Mouse (Mus musculus): ENCODE results near the gene S100a9. TPM values are rescaled to one million over a fixed set of nuclear protein-coding genes. Genes with fewer than 3 reads are reported as not detected.

S100a9 gene
- 0.73 TPM in 1 of 2 replicates, not detected in the other for polyA plus RNA-seq (2016; fragmentation: Nextera tagmentation; extraction: Ambion mirVana)

- Histone ChIP-seq H3K4me1 (no peaks in the 10 kb centered on the region), H3K27ac (no peak within 1 kb of the TSS), H3K27me3 (ENCODE audit: low read depth, poor library complexity, severe bottlenecking) (no peaks in the 10 kb centered on the region), H3K4me3 (no peak within 1 kb of the TSS), H3K9me3 (replicated peaks) (no peaks in the 10 kb centered on the region), H3K36me3 (no peaks in the 10 kb centered on the region)
- 68% methylated on average over 3 of the region's 3 CpGs for WGBS
- DNase-seq (ENCODE audit: low spot score) = no peak
These were observed at the start of gene S100a9 for GRCm38 (mm10) chr3:90695613-90696012. TSS of gene S100a9 (minus strand) at chr3:90695721.

- H3K9me3 ChIP-seq (replicated peaks) = no peaks in the 10 kb centered on the region
- no peaks in the 10 kb centered on the region for H3K36me3 ChIP-seq
- H3K4me1 ChIP-seq = no peaks in the 10 kb centered on the region
- no peak within 1 kb of the TSS for H3K27ac ChIP-seq
- 92% methylated on average over 3 of the region's 3 CpGs for WGBS
- no peaks in the 10 kb centered on the region for H3K27me3 ChIP-seq (ENCODE audit: low read depth, poor library complexity, severe bottlenecking)
- no peak within 1 kb of the TSS for H3K4me3 ChIP-seq
- DNase-seq (ENCODE audit: low spot score) = no peak
These were observed 31.1 kb upstream of the S100a9 start, which contains the start of gene Pglyrp4 for GRCm38 (mm10) chr3:90726606-90727005. TSS of gene Pglyrp4 (plus strand) at chr3:90726906.

GRCm38 (mm10) chr3:90709591-90710460, 14.3 kb upstream of the S100a9 start:
- Histone ChIP-seq H3K27me3 (ENCODE audit: low read depth, poor library complexity, severe bottlenecking) (no peaks in the 10 kb centered on the region), H3K4me1 (no peaks in the 10 kb centered on the region), H3K27ac (no peak overlapping the region), H3K9me3 (replicated peaks) (no peaks in the 10 kb centered on the region), H3K36me3 (no peaks in the 10 kb centered on the region), H3K4me3 (no peak overlapping the region)
- peak; percentile 89 for DNase-seq (ENCODE audit: low spot score)
- 46% methylated on average over 12 of the region's 12 CpGs for WGBS

GRCm38 (mm10) chr3:90708523-90709202, 13.1 kb upstream of the S100a9 start:
- no peak overlapping the region for H3K4me3 ChIP-seq
- H3K9me3 ChIP-seq (replicated peaks) = no peaks in the 10 kb centered on the region
- no peak overlapping the region for H3K27ac ChIP-seq
- H3K27me3 ChIP-seq (ENCODE audit: low read depth, poor library complexity, severe bottlenecking) = no peaks in the 10 kb centered on the region
- no peak for DNase-seq (ENCODE audit: low spot score)
- WGBS = 23% methylated on average over 4 of the region's 4 CpGs
- no peaks in the 10 kb centered on the region for H3K4me1 ChIP-seq
- no peaks in the 10 kb centered on the region for H3K36me3 ChIP-seq

- H3K27ac ChIP-seq = no peak overlapping the region
- H3K4me1 ChIP-seq = no peaks in the 10 kb centered on the region
- no peaks in the 10 kb centered on the region for H3K27me3 ChIP-seq (ENCODE audit: low read depth, poor library complexity, severe bottlenecking)
- WGBS = 88% methylated on average over 2 of the region's 2 CpGs
- H3K36me3 ChIP-seq = no peaks in the 10 kb centered on the region
- no peak for DNase-seq (ENCODE audit: low spot score)
- H3K4me3 ChIP-seq = no peak overlapping the region
- H3K9me3 ChIP-seq (replicated peaks) = no peaks in the 10 kb centered on the region
These were observed 6.7 kb upstream of the S100a9 start for GRCm38 (mm10) chr3:90702244-90702643.

- H3K36me3 ChIP-seq = no peaks in the 10 kb centered on the region
- H3K4me1 ChIP-seq = no peaks in the 10 kb centered on the region
- 89% methylated on average over 2 of the region's 2 CpGs for WGBS
- H3K27me3 ChIP-seq (ENCODE audit: low read depth, poor library complexity, severe bottlenecking) = no peaks in the 10 kb centered on the region
- H3K4me3 ChIP-seq = no peak overlapping the region
- no peak for DNase-seq (ENCODE audit: low spot score)
- no peaks in the 10 kb centered on the region for H3K9me3 ChIP-seq (replicated peaks)
- no peak overlapping the region for H3K27ac ChIP-seq
These were observed 2.0 kb downstream of the S100a9 start for GRCm38 (mm10) chr3:90693496-90693895.

- Histone ChIP-seq H3K9me3 (replicated peaks) (no peaks in the 10 kb centered on the region), H3K4me1 (no peaks in the 10 kb centered on the region), H3K4me3 (no peak overlapping the region), H3K27ac (no peak overlapping the region), H3K27me3 (ENCODE audit: low read depth, poor library complexity, severe bottlenecking) (no peaks in the 10 kb centered on the region), H3K36me3 (no peaks in the 10 kb centered on the region)
- WGBS = 88% methylated on average over 2 of the region's 2 CpGs
- no peak for DNase-seq (ENCODE audit: low spot score)
These were observed 8.7 kb downstream of the S100a9 start for GRCm38 (mm10) chr3:90686835-90687234.

- no peaks in the 10 kb centered on the region for H3K27me3 ChIP-seq (ENCODE audit: low read depth, poor library complexity, severe bottlenecking)
- H3K36me3 ChIP-seq = no peaks in the 10 kb centered on the region
- no peaks in the 10 kb centered on the region for H3K4me1 ChIP-seq
- DNase-seq (ENCODE audit: low spot score) = no peak
- no peak overlapping the region for H3K4me3 ChIP-seq
- no peaks in the 10 kb centered on the region for H3K9me3 ChIP-seq (replicated peaks)
- H3K27ac ChIP-seq = no peak overlapping the region
- 92% methylated on average over 3 of the region's 3 CpGs for WGBS
These were observed 11.6 kb downstream of the S100a9 start for GRCm38 (mm10) chr3:90683929-90684328.

- Histone ChIP-seq H3K9me3 (replicated peaks) (no peaks in the 10 kb centered on the region), H3K27me3 (ENCODE audit: low read depth, poor library complexity, severe bottlenecking) (no peaks in the 10 kb centered on the region), H3K4me1 (no peaks in the 10 kb centered on the region), H3K27ac (no peak overlapping the region), H3K36me3 (no peaks in the 10 kb centered on the region), H3K4me3 (no peak overlapping the region)
- WGBS = 82% methylated on average over 3 of the region's 3 CpGs
- DNase-seq (ENCODE audit: low spot score) = no peak
These were observed 16.9 kb downstream of the S100a9 start for GRCm38 (mm10) chr3:90678656-90679055.

GRCm38 (mm10) chr3:90668846-90669245, 26.7 kb downstream of the S100a9 start, which contains the start of gene S100a8:
TSS of gene S100a8 (plus strand) at chr3:90668978.
- H3K36me3 ChIP-seq = no peaks in the 10 kb centered on the region
- 77% methylated on average over 8 of the region's 8 CpGs for WGBS
- no peak within 1 kb of the TSS for H3K27ac ChIP-seq
- H3K9me3 ChIP-seq (replicated peaks) = no peaks in the 10 kb centered on the region
- no peaks in the 10 kb centered on the region for H3K27me3 ChIP-seq (ENCODE audit: low read depth, poor library complexity, severe bottlenecking)
- DNase-seq (ENCODE audit: low spot score) = no peak
- no peak within 1 kb of the TSS for H3K4me3 ChIP-seq
- H3K4me1 ChIP-seq = no peaks in the 10 kb centered on the region

GRCm38 (mm10) chr3:90664219-90664618, 31.3 kb downstream of the S100a9 start:
- WGBS = 79% methylated on average over 2 of the region's 2 CpGs
- DNase-seq (ENCODE audit: low spot score) = no peak
- H3K27ac ChIP-seq = no peak overlapping the region
- no peaks in the 10 kb centered on the region for H3K9me3 ChIP-seq (replicated peaks)
- no peaks in the 10 kb centered on the region for H3K36me3 ChIP-seq
- no peaks in the 10 kb centered on the region for H3K4me1 ChIP-seq
- H3K4me3 ChIP-seq = no peak overlapping the region
- no peaks in the 10 kb centered on the region for H3K27me3 ChIP-seq (ENCODE audit: low read depth, poor library complexity, severe bottlenecking)

- DNase-seq (ENCODE audit: low spot score) = no peak
- Histone ChIP-seq H3K27ac (no peak overlapping the region), H3K4me3 (no peak overlapping the region), H3K27me3 (ENCODE audit: low read depth, poor library complexity, severe bottlenecking) (no peaks in the 10 kb centered on the region), H3K9me3 (replicated peaks) (no peaks in the 10 kb centered on the region), H3K36me3 (no peaks in the 10 kb centered on the region), H3K4me1 (no peaks in the 10 kb centered on the region)
These were observed 36.0 kb downstream of the S100a9 start for GRCm38 (mm10) chr3:90659364-90660044.

GRCm38 (mm10) chr3:90657405-90657804, 38.1 kb downstream of the S100a9 start:
- Histone ChIP-seq H3K9me3 (replicated peaks) (no peaks in the 10 kb centered on the region), H3K4me1 (no peaks in the 10 kb centered on the region), H3K36me3 (no peaks in the 10 kb centered on the region), H3K27ac (no peak overlapping the region), H3K27me3 (ENCODE audit: low read depth, poor library complexity, severe bottlenecking) (0 out of 2 replicates have a peak, but pooled peaks cover 4% of the 10 kb centered on the region), H3K4me3 (no peak overlapping the region)
- DNase-seq (ENCODE audit: low spot score) = no peak
- 78% methylated on average over 4 of the region's 4 CpGs for WGBS

Measured in limb, embryonic 10.5 days (tissue).